Mouse (Mus musculus): ENCODE data around the gene Ttc28. TPM values are rescaled to one million over a fixed set of nuclear protein-coding genes. Genes with fewer than 3 reads are reported as not detected.
A peak's percentile ranks its signal among the peaks of the same experiment; 100 is the strongest.

Ttc28 gene
- polyA plus RNA-seq, 1 experiment from 2014 or later, result 42.8 TPM

- Histone ChIP-seq H3K9me3 (no peaks in the 10 kb centered on the region), H3K36me3 (no peaks in the 10 kb centered on the region), H3K9ac (replicated peaks) (no peak overlapping the region), H3K4me2 (replicated peaks) (no peak overlapping the region), H3K4me3 (no peak overlapping the region), H3K4me1 (peaks cover 32% of the 10 kb centered on the region), H3K27ac (replicated peaks) (peak overlapping the region; percentile 55; the same call in 1 of the 2 replicates), H3K27me3 (no peaks in the 10 kb centered on the region)
- 85% methylated on average over 5 of the region's 5 CpGs for WGBS
- no peak for ATAC-seq (replicated peaks)
Measured at GRCm38 (mm10) chr5:111127786-111128185, 248.2 kb downstream of the Ttc28 start.

GRCm38 (mm10) chr5:111130121-111130520 is 250.5 kb downstream of the Ttc28 start:
- no peak for ATAC-seq (replicated peaks)
- Histone ChIP-seq H3K27me3 (no peaks in the 10 kb centered on the region), H3K9ac (replicated peaks) (no peak overlapping the region), H3K36me3 (no peaks in the 10 kb centered on the region), H3K9me3 (no peaks in the 10 kb centered on the region), H3K4me2 (replicated peaks) (no peak overlapping the region), H3K4me3 (no peak overlapping the region), H3K27ac (replicated peaks) (no peak overlapping the region), H3K4me1 (peaks cover 21% of the 10 kb centered on the region)
- WGBS, result 89% methylated on average over 8 of the region's 8 CpGs

- Histone ChIP-seq H3K36me3 (no peaks in the 10 kb centered on the region), H3K4me3 (no peak overlapping the region), H3K4me1 (peaks cover 19% of the 10 kb centered on the region), H3K4me2 (replicated peaks) (no peak overlapping the region), H3K27ac (replicated peaks) (peak overlapping the region; percentile 41), H3K9me3 (no peaks in the 10 kb centered on the region), H3K27me3 (no peaks in the 10 kb centered on the region), H3K9ac (replicated peaks) (no peak overlapping the region)
- 90% methylated on average over 18 of the region's 18 CpGs for WGBS
- no peak for ATAC-seq (replicated peaks)
Measured at GRCm38 (mm10) chr5:111131561-111131960, 252.0 kb downstream of the Ttc28 start.

- H3K9ac ChIP-seq (replicated peaks), result no peak overlapping the region
- H3K27me3 ChIP-seq, result no peaks in the 10 kb centered on the region
- ATAC-seq (replicated peaks), result no peak
- 88% methylated on average over 5 of the region's 5 CpGs for WGBS
- no peaks in the 10 kb centered on the region for H3K36me3 ChIP-seq
- no peaks in the 10 kb centered on the region for H3K9me3 ChIP-seq
- no peak overlapping the region for H3K4me2 ChIP-seq (replicated peaks)
- H3K4me3 ChIP-seq, result no peak overlapping the region
- H3K4me1 ChIP-seq, result peaks cover 35% of the 10 kb centered on the region
- no peak overlapping the region for H3K27ac ChIP-seq (replicated peaks)
Measured at GRCm38 (mm10) chr5:111133150-111133549, 253.5 kb downstream of the Ttc28 start.

- Histone ChIP-seq H3K9ac (replicated peaks) (no peak overlapping the region), H3K9me3 (no peaks in the 10 kb centered on the region), H3K4me2 (replicated peaks) (no peak overlapping the region), H3K4me1 (peaks cover 41% of the 10 kb centered on the region), H3K27me3 (no peaks in the 10 kb centered on the region), H3K4me3 (no peak overlapping the region), H3K27ac (replicated peaks) (no peak overlapping the region), H3K36me3 (no peaks in the 10 kb centered on the region)
- 91% methylated on average over 7 of the region's 7 CpGs for WGBS
- ATAC-seq (replicated peaks), result no peak
Measured at GRCm38 (mm10) chr5:111133754-111134153, 254.2 kb downstream of the Ttc28 start.

GRCm38 (mm10) chr5:111137283-111137682 is 257.7 kb downstream of the Ttc28 start:
- Histone ChIP-seq H3K4me3 (no peak overlapping the region), H3K27me3 (no peaks in the 10 kb centered on the region), H3K4me2 (replicated peaks) (no peak overlapping the region), H3K9ac (replicated peaks) (no peak overlapping the region), H3K9me3 (no peaks in the 10 kb centered on the region), H3K36me3 (no peaks in the 10 kb centered on the region), H3K4me1 (peaks cover 62% of the 10 kb centered on the region), H3K27ac (replicated peaks) (no peak overlapping the region)
- no peak for ATAC-seq (replicated peaks)
- WGBS, result 24% methylated on average over 6 of the region's 6 CpGs

- H3K4me2 ChIP-seq (replicated peaks), result no peak overlapping the region
- ATAC-seq (replicated peaks), result no peak
- no peaks in the 10 kb centered on the region for H3K9me3 ChIP-seq
- no peaks in the 10 kb centered on the region for H3K36me3 ChIP-seq
- H3K9ac ChIP-seq (replicated peaks), result no peak overlapping the region
- H3K4me3 ChIP-seq, result no peak overlapping the region
- H3K27ac ChIP-seq (replicated peaks), result 0 out of 2 replicates have a peak overlapping the region, but pooled peaks have one; percentile 11
- peaks cover 63% of the 10 kb centered on the region for H3K4me1 ChIP-seq
- 37% methylated on average over 13 of the region's 13 CpGs for WGBS
- H3K27me3 ChIP-seq, result no peaks in the 10 kb centered on the region
Measured at GRCm38 (mm10) chr5:111137742-111138141, 258.1 kb downstream of the Ttc28 start.

GRCm38 (mm10) chr5:111138239-111138833 is 258.7 kb downstream of the Ttc28 start:
- no peaks in the 10 kb centered on the region for H3K36me3 ChIP-seq
- ATAC-seq (replicated peaks), result no peak
- H3K4me2 ChIP-seq (replicated peaks), result no peak overlapping the region
- 59% methylated on average over 11 of the region's 11 CpGs for WGBS
- H3K27me3 ChIP-seq, result no peaks in the 10 kb centered on the region
- H3K27ac ChIP-seq (replicated peaks), result 0 out of 2 replicates have a peak overlapping the region, but pooled peaks have one; percentile 11
- no peak overlapping the region for H3K4me3 ChIP-seq
- H3K9ac ChIP-seq (replicated peaks), result no peak overlapping the region
- peaks cover 65% of the 10 kb centered on the region for H3K4me1 ChIP-seq
- H3K9me3 ChIP-seq, result no peaks in the 10 kb centered on the region

- H3K4me3 ChIP-seq, result no peak overlapping the region
- H3K27me3 ChIP-seq, result no peaks in the 10 kb centered on the region
- H3K36me3 ChIP-seq, result no peaks in the 10 kb centered on the region
- no peak overlapping the region for H3K9ac ChIP-seq (replicated peaks)
- 83% methylated on average over 7 of the region's 7 CpGs for WGBS
- H3K4me2 ChIP-seq (replicated peaks), result no peak overlapping the region
- no peaks in the 10 kb centered on the region for H3K9me3 ChIP-seq
- H3K27ac ChIP-seq (replicated peaks), result peak overlapping the region; percentile 28; the same call in 1 of the 2 replicates
- ATAC-seq (replicated peaks), result no peak
- peaks cover 63% of the 10 kb centered on the region for H3K4me1 ChIP-seq
Measured at GRCm38 (mm10) chr5:111138927-111139565, 259.4 kb downstream of the Ttc28 start.

- peaks cover 66% of the 10 kb centered on the region for H3K4me1 ChIP-seq
- WGBS, result 62% methylated on average over 14 of the region's 14 CpGs
- no peak overlapping the region for H3K4me2 ChIP-seq (replicated peaks)
- H3K36me3 ChIP-seq, result no peaks in the 10 kb centered on the region
- peak overlapping the region; percentile 28; the same call in 1 of the 2 replicates for H3K27ac ChIP-seq (replicated peaks)
- H3K4me3 ChIP-seq, result no peak overlapping the region
- no peaks in the 10 kb centered on the region for H3K27me3 ChIP-seq
- H3K9me3 ChIP-seq, result no peaks in the 10 kb centered on the region
- H3K9ac ChIP-seq (replicated peaks), result no peak overlapping the region
- ATAC-seq (replicated peaks), result no peak
Measured at GRCm38 (mm10) chr5:111139622-111140021, 260.0 kb downstream of the Ttc28 start.

GRCm38 (mm10) chr5:111141139-111141885 is 261.7 kb downstream of the Ttc28 start:
- 54% methylated on average over 20 of the region's 20 CpGs for whole genome bisulfite sequencing
- H3K36me3 ChIP-seq, result no peaks in the 10 kb centered on the region
- no peak for ATAC-seq (replicated peaks)
- no peaks in the 10 kb centered on the region for H3K9me3 ChIP-seq
- H3K4me2 ChIP-seq (replicated peaks), result no peak overlapping the region
- H3K9ac ChIP-seq (replicated peaks), result peak overlapping the region; percentile 11; the same call in 1 of the 2 replicates
- H3K27ac ChIP-seq (replicated peaks), result peak overlapping the region; percentile 77
- H3K27me3 ChIP-seq, result no peaks in the 10 kb centered on the region
- peaks cover 67% of the 10 kb centered on the region for H3K4me1 ChIP-seq
- H3K4me3 ChIP-seq, result no peak overlapping the region

GRCm38 (mm10) chr5:111142837-111143236 is 263.2 kb downstream of the Ttc28 start:
- 73% methylated on average over 4 of the region's 4 CpGs for WGBS
- no peak overlapping the region for H3K27ac ChIP-seq (replicated peaks)
- H3K4me3 ChIP-seq, result no peak overlapping the region
- no peaks in the 10 kb centered on the region for H3K27me3 ChIP-seq
- peaks cover 56% of the 10 kb centered on the region for H3K4me1 ChIP-seq
- no peak overlapping the region for H3K4me2 ChIP-seq (replicated peaks)
- ATAC-seq (replicated peaks), result no peak
- no peak overlapping the region for H3K9ac ChIP-seq (replicated peaks)
- no peaks in the 10 kb centered on the region for H3K9me3 ChIP-seq
- H3K36me3 ChIP-seq, result no peaks in the 10 kb centered on the region

All from forebrain, embryonic 15.5 days (tissue).